In genomic region chr16:36946459-36947159, GRCm38 (mm10) we compare ENCODE assay signal across 28 mouse cellular contexts. TPM values are rescaled to one million over a fixed set of nuclear protein-coding genes. Genes with fewer than 3 reads are reported as not detected.
DNase-seq lines count a peak whose midpoint lies in the region; ATAC-seq and TF ChIP-seq lines count a peak whose summit lies in the region.
"Had no signal": no experiment of that assay in that cellular context is flagged by ENCODE, and none has a peak within 500 bp of the region (broad histone marks: within the 10 kb centered on the region; RNA-seq: fewer than 3 reads in every experiment).

No protein-coding gene starts in this region.

- H3K27ac ChIP-seq in forebrain, embryonic 11.5 days (ENCODE audit: low read depth, low read length): no peak overlapping the region
- no peak overlapping the region for H3K27ac ChIP-seq in forebrain, embryonic 12.5 days
- H3K27ac ChIP-seq in heart, embryonic 10.5 days: no peak overlapping the region
- H3K27ac ChIP-seq in heart, embryonic 12.5 days (ENCODE audit: poor library complexity, severe bottlenecking): no peak overlapping the region
- no peak overlapping the region for H3K27ac ChIP-seq in testis, adult 2 months (ENCODE audit: control insufficient read depth, insufficient read depth, low read depth, low read length)
- H3K27ac ChIP-seq: embryonic facial prominence, embryonic 10.5 days; embryonic facial prominence, embryonic 13.5 days; heart, embryonic 13.5 days; hindbrain, embryonic 12.5 days; hindbrain, embryonic 15.5 days had no signal

- TF ChIP-seq POLR2A in testis, adult 2 months (IDR thresholded peaks at IDR 0.05; ENCODE audit: control insufficient read depth, low read depth, low read length): no peak

- H3K4me3 ChIP-seq in forebrain, embryonic 11.5 days (ENCODE audit: low read depth, low read length): no peak overlapping the region
- no peak overlapping the region for H3K4me3 ChIP-seq in forebrain, embryonic 12.5 days (replicated peaks)
- no peak overlapping the region for H3K4me3 ChIP-seq in heart, embryonic 10.5 days
- no peak overlapping the region for H3K4me3 ChIP-seq in heart, embryonic 12.5 days
- 0 out of 2 replicates have a peak overlapping the region, but pooled peaks have one; percentile 13 for H3K4me3 ChIP-seq in testis, adult 2 months (ENCODE audit: control insufficient read depth, low read depth, low read length)
- H3K4me3 ChIP-seq: embryonic facial prominence, embryonic 10.5 days; embryonic facial prominence, embryonic 13.5 days; erythroblast, embryonic 14.5 days; heart, embryonic 13.5 days; hindbrain, embryonic 12.5 days; hindbrain, embryonic 15.5 days had no signal

- H3K4me1 ChIP-seq in forebrain, embryonic 11.5 days (replicated peaks; ENCODE audit: control insufficient read depth, insufficient read depth, low read length): no peaks in the 10 kb centered on the region; the same call in 1 of the 2 replicates
- H3K4me1 ChIP-seq in forebrain, embryonic 12.5 days: peaks cover 8% of the 10 kb centered on the region
- no peaks in the 10 kb centered on the region for H3K4me1 ChIP-seq in heart, embryonic 10.5 days
- H3K4me1 ChIP-seq in heart, embryonic 12.5 days (replicated peaks): no peaks in the 10 kb centered on the region
- no peaks in the 10 kb centered on the region for H3K4me1 ChIP-seq in testis, adult 2 months (ENCODE audit: control insufficient read depth, insufficient read depth, low read length)
- H3K4me1 ChIP-seq: hindbrain, embryonic 15.5 days had no signal

- H3K27me3 ChIP-seq in forebrain, embryonic 11.5 days (ENCODE audit: control insufficient read depth, insufficient read depth, low read length): no peaks in the 10 kb centered on the region; the same call in 1 of the 2 replicates
- H3K27me3 ChIP-seq in forebrain, embryonic 12.5 days: no peaks in the 10 kb centered on the region
- H3K27me3 ChIP-seq in heart, embryonic 10.5 days (ENCODE audit: insufficient read depth, poor library complexity, severe bottlenecking): no peaks in the 10 kb centered on the region
- no peaks in the 10 kb centered on the region for H3K27me3 ChIP-seq in heart, embryonic 12.5 days (replicated peaks)
- no peaks in the 10 kb centered on the region for H3K27me3 ChIP-seq in testis, adult 2 months (ENCODE audit: control insufficient read depth, insufficient read depth, low read length)
- H3K27me3 ChIP-seq: embryonic facial prominence, embryonic 13.5 days; heart, embryonic 13.5 days; hindbrain, embryonic 12.5 days; hindbrain, embryonic 15.5 days had no signal

- ATAC-seq in forebrain, embryonic 11.5 days (replicated peaks; ENCODE audit: low FRiP score): no peak
- ATAC-seq in forebrain, embryonic 12.5 days (ENCODE audit: low FRiP score): no peak
- ATAC-seq in heart, embryonic 12.5 days (ENCODE audit: insufficient number of reproducible peaks, low FRiP score): no peak
- ATAC-seq: forebrain, embryonic 14.5 days; forebrain, postnatal 0 days; intestine, postnatal 0 days had no signal

- 86% methylated on average over 8 of the region's 8 CpGs for WGBS in forebrain, embryonic 11.5 days
- 87% methylated on average over 8 of the region's 8 CpGs for WGBS in forebrain, embryonic 12.5 days
- 81% methylated on average over 8 of the region's 8 CpGs for WGBS in heart, embryonic 10.5 days
- WGBS in heart, embryonic 12.5 days: 80% methylated on average over 8 of the region's 8 CpGs

- no peak for TF ChIP-seq CTCF in testis, adult 2 months (IDR thresholded peaks at IDR 0.05; ENCODE audit: control insufficient read depth, insufficient read depth, insufficient replicate concordance, low read depth, low read length)

- no peaks in the 10 kb centered on the region for H3K36me3 ChIP-seq in forebrain, embryonic 11.5 days (ENCODE audit: control insufficient read depth, insufficient read depth, low read length)
- H3K36me3 ChIP-seq in forebrain, embryonic 12.5 days (replicated peaks): no peaks in the 10 kb centered on the region
- H3K36me3 ChIP-seq in heart, embryonic 10.5 days: no peaks in the 10 kb centered on the region
- no peaks in the 10 kb centered on the region for H3K36me3 ChIP-seq in heart, embryonic 12.5 days
- H3K36me3 ChIP-seq in testis, adult 2 months (ENCODE audit: control insufficient read depth, insufficient read depth, low read length): no peaks in the 10 kb centered on the region
- H3K36me3 ChIP-seq: embryonic facial prominence, embryonic 10.5 days; embryonic facial prominence, embryonic 13.5 days; heart, embryonic 13.5 days; hindbrain, embryonic 12.5 days; hindbrain, embryonic 15.5 days had no signal

- no peaks in the 10 kb centered on the region for H3K9me3 ChIP-seq in forebrain, embryonic 11.5 days (ENCODE audit: control insufficient read depth, low read length)
- H3K9me3 ChIP-seq in forebrain, embryonic 12.5 days: no peaks in the 10 kb centered on the region
- no peaks in the 10 kb centered on the region for H3K9me3 ChIP-seq in heart, embryonic 10.5 days
- no peaks in the 10 kb centered on the region for H3K9me3 ChIP-seq in heart, embryonic 12.5 days (replicated peaks)
- H3K9me3 ChIP-seq: embryonic facial prominence, embryonic 10.5 days; embryonic facial prominence, embryonic 13.5 days; heart, embryonic 13.5 days; hindbrain, embryonic 12.5 days; hindbrain, embryonic 15.5 days had no signal

- no peak overlapping the region for H3K4me2 ChIP-seq in forebrain, embryonic 11.5 days (ENCODE audit: low read depth, low read length, severe bottlenecking)
- H3K4me2 ChIP-seq in forebrain, embryonic 12.5 days: no peak overlapping the region
- no peak overlapping the region for H3K4me2 ChIP-seq in heart, embryonic 12.5 days
- H3K4me2 ChIP-seq: embryonic facial prominence, embryonic 13.5 days; heart, embryonic 13.5 days; hindbrain, embryonic 12.5 days; hindbrain, embryonic 15.5 days had no signal

- H3K9ac ChIP-seq in forebrain, embryonic 11.5 days (ENCODE audit: low read length): no peak overlapping the region
- no peak overlapping the region for H3K9ac ChIP-seq in forebrain, embryonic 12.5 days
- no peak overlapping the region for H3K9ac ChIP-seq in heart, embryonic 12.5 days
- H3K9ac ChIP-seq: embryonic facial prominence, embryonic 13.5 days; forebrain, postnatal 0 days; heart, embryonic 13.5 days; hindbrain, embryonic 12.5 days; hindbrain, embryonic 15.5 days had no signal

- peak; percentile 6 for DNase-seq in forebrain, embryonic 11.5 days (ENCODE audit: low spot score)
- peak; percentile 45 for DNase-seq in heart, embryonic 10.5 days (ENCODE audit: low spot score)
- no peak for DNase-seq in testis, postnatal 10 days (ENCODE audit: low spot score)
- no peak for DNase-seq in kidney, postnatal 10 days
- DNase-seq: adrenal gland, adult 8-10 months; adrenal gland, postnatal 25 days; B cell, adult 2 months; cerebellum, adult 11-12 months; cerebellum, adult 8-10 months; cerebellum, postnatal 10 days; cerebellum, postnatal 36 days; embryo, embryonic 11 days; forebrain, postnatal 0 days; gastrocnemius, postnatal 10 days; gastrocnemius, postnatal 36 days; heart, postnatal 14 days had no signal

RNA-seq across cellular contexts. Expression of gene Hcls1, which starts 11.8 kb away (rescaled TPM):
- 0.88 and 1.0 TPM in 2 replicates for polyA plus RNA-seq in forebrain, embryonic 11.5 days (2014; fragmentation: Nextera tagmentation; extraction: Ambion mirVana)
- polyA plus RNA-seq in forebrain, embryonic 12.5 days (2016; fragmentation: Nextera tagmentation; extraction: Ambion mirVana): 1.0 and 1.7 TPM in 2 replicates
- 2.2 and 3.8 TPM in 2 replicates for polyA plus RNA-seq in heart, embryonic 10.5 days (2016; fragmentation: Nextera tagmentation; extraction: Ambion mirVana)
- polyA plus RNA-seq in heart, embryonic 12.5 days (2016; fragmentation: Nextera tagmentation; extraction: Ambion mirVana): 4.1 and 4.2 TPM in 2 replicates
- 0.72 and 0.75 TPM in 2 replicates for polyA plus RNA-seq in testis, adult 2 months (2012; rRNA removed)

RNA-seq across cellular contexts. Expression of gene Fbxo40, which starts 43.7 kb away (rescaled TPM):
- 0.11 TPM in 1 of 2 replicates, not detected in the other for polyA plus RNA-seq in forebrain, embryonic 11.5 days (2014; fragmentation: Nextera tagmentation; extraction: Ambion mirVana)
- polyA plus RNA-seq in forebrain, embryonic 12.5 days (2016; fragmentation: Nextera tagmentation; extraction: Ambion mirVana): 0.22 TPM in 1 of 2 replicates, not detected in the other
- polyA plus RNA-seq in heart, embryonic 10.5 days (2016; fragmentation: Nextera tagmentation; extraction: Ambion mirVana): 3.7 and 6.9 TPM in 2 replicates
- polyA plus RNA-seq in heart, embryonic 12.5 days (2016; fragmentation: Nextera tagmentation; extraction: Ambion mirVana): 10.1 and 10.4 TPM in 2 replicates
- polyA plus RNA-seq in testis, adult 2 months (2012; rRNA removed): 0.37 and 0.71 TPM in 2 replicates
- polyA plus RNA-seq: embryonic facial prominence, embryonic 13.5 days; erythroblast, embryonic 14.5 days; hindbrain, embryonic 15.5 days; intestine, embryonic 14.5 days had no signal

Comparison
In these comparisons a context has a peak if more than half of its experiments do, and no peak if none do; other contexts are left out.
1. DNase-seq: peak in forebrain, embryonic 11.5 days (single experiment) and heart, embryonic 10.5 days (single experiment); none in testis, postnatal 10 days (single experiment) and kidney, postnatal 10 days (single experiment).